Mouse (Mus musculus) liver, adult (tissue): ENCODE measurements around the gene Zfp853.

ENCODE experiments used
- GATA4 ChIP-seq: IDR thresholded peaks from 2 replicates; pipeline ENCODE4 v1.6.1; 2014; ENCODE audit warnings: mild to moderate bottlenecking, low read length; ENCODE audit not compliant: insufficient replicate concordance

The Zfp853 gene

GRCm38 (mm10) chr5:143293404-143293803 is at the start of gene Zfp853:
Zfp853 (minus strand) TSS chr5:143293623.
- no peak for TF ChIP-seq GATA4

- no peak for TF ChIP-seq GATA4
These were observed 46.2 kb upstream of the Zfp853 start for GRCm38 (mm10) chr5:143339603-143340002.

GRCm38 (mm10) chr5:143336559-143336958 is 43.1 kb upstream of the Zfp853 start:
- TF ChIP-seq GATA4 = no peak

DNA sequence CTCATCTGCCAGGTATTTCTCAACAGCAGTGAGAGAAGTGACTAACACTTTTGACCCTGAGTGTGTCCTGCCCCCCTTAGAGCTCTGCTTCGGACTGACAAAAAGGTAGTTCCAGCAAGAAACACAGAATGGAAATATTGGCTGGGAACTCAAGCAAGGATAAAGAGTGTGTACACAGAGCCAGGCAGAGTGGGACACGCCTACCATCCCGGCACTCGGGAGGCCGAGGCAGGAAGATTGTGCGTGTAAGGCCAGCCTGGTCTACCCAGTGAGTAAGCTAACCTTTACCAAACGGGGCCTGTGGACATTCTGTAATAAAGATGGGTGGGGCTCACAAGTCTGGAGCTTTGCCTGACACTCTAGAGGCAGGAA is 41.7 kb upstream of the Zfp853 start:
- no peak for TF ChIP-seq GATA4

DNA sequence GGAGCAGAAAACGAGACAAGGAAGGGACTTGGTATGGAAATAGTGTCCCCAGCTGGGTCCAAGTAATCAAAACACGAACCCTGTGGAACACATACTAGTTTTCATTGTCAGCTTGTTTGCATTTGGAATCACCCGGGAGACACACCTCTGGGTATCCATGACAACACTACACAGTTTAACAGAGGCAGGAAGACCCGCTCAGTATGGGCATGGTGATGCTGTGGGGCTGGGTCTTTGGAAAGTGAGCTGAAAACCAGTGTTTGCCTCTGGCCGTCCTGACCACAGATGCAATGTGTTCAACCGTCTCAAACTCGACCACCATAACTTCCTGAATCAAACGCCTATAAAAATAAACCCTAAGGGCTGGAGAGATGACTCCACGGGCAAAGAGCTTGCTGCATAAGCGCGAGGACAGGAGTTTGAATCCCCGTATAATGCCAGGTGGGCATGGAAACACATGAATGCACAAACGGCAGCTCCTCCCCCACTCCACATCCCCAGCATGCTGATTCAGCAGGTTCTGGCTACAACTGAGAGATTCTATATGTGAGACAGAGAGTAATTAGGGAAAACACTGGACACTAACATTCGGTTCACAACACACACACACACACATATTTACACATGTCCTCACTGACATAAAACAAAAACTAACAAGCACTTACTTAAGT is 41.1 kb upstream of the Zfp853 start:
- TF ChIP-seq GATA4 = no peak

GRCm38 (mm10) chr5:143333872-143334271 is 40.4 kb upstream of the Zfp853 start:
- no peak for TF ChIP-seq GATA4

GRCm38 (mm10) chr5:143328690-143329495 is 35.5 kb upstream of the Zfp853 start, which contains the start of gene Zdhhc4:
Zdhhc4 (minus strand) TSS chr5:143329256.
- no peak; the same call in 1 of the 2 replicates for TF ChIP-seq GATA4

DNA sequence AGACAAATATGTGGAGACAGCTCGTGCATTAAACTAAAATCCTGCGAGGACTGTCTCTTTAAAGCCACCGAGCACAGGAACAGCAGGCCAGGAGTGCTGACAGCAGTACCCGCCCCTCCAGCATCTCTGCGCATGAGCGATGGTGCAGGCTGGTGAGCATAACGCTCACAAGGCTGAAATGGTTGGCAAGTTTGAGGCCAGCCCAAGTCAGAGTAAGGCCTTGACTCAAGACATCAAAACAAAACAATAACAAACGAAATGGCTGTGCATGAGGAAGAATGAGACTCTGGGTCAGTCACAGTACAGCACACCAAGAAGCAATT is 23.8 kb upstream of the Zfp853 start:
- no peak for TF ChIP-seq GATA4

GRCm38 (mm10) chr5:143316605-143317287 is 23.3 kb upstream of the Zfp853 start:
- no peak for TF ChIP-seq GATA4

DNA sequence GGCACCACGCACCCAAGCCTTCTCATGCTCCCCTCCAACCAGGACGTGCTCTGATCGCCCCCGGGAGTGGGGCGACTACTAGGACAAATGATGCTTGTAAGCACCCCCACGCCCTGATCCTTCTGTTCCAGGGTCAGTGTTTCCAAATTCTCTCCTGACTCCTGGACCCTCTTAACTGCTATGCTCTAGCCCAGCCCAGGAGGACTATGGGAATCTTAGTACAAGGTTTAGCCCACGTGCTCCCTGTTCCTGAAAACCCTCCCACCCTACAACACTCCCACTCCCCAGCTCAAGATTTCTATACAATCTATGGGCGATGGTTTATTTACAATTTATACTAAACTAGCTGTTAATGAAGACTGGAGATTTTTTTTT is 22.1 kb upstream of the Zfp853 start:
- TF ChIP-seq GATA4 = no peak

GRCm38 (mm10) chr5:143314730-143315513 is 21.5 kb upstream of the Zfp853 start, which contains the start of gene E130309D02Rik:
E130309D02Rik (minus strand) TSS chr5:143315360.
- no peak for TF ChIP-seq GATA4

DNA sequence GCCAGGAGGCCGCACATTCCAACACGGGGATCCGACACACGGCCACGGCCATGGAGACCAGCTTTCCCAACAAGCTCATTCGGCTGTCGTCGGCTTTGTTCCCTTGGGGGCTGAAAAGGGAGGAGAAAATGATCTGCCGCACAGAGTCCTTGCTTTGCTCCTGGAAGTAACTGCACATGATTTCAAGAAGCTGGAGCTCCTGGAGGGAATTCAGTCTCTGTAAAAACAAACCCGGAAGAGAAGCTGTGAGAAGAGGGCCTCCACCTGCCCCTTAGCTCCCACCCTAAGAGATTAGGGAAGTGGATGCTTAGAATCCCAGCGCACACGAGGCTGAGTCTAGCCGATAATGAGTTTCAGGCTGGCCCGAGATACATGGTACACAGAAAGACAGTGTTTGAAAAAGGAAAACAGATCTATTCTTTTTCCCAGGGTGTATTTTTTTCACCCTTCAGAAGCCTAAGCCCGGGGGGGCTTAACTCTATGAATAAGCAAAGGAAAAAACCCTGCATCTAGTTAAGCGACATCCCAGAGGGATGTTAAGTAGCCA is 20.8 kb upstream of the Zfp853 start:
- TF ChIP-seq GATA4 = no peak

GRCm38 (mm10) chr5:143311886-143312285 is 18.5 kb upstream of the Zfp853 start:
- no peak for TF ChIP-seq GATA4

- TF ChIP-seq GATA4 = no peak
These were observed 16.5 kb upstream of the Zfp853 start for GRCm38 (mm10) chr5:143309916-143310315.

GRCm38 (mm10) chr5:143308825-143309224 is 15.4 kb upstream of the Zfp853 start:
- no peak for TF ChIP-seq GATA4
